Mouse (Mus musculus) forebrain, embryonic 16.5 days (tissue): Measurements from ENCODE around the gene Tmem109. TPM values are rescaled to one million over a fixed set of nuclear protein-coding genes. Genes with fewer than 3 reads are reported as not detected.

ENCODE experiments used
- ATAC-seq: fragments of 200-750 bp; cut with Nextera tagmentation; 2 replicates; pipeline ENCODE4 v1.8.0; 2017; ENCODE audit warnings: mild to moderate bottlenecking, moderate library complexity
- H3K27ac ChIP-seq: fragments of 300-500 bp; sonication (generic); 2 replicates; pipeline ENCODE4 v1.5.1; 2014; ENCODE audit warnings: low read length, control low read depth
- H3K27me3 ChIP-seq: fragments of 300-500 bp; sonication (generic); replicated peaks from 2 replicates; pipeline ENCODE4 v1.6.1; 2014; ENCODE audit warnings: low read length; ENCODE audit not compliant: control insufficient read depth, insufficient read depth
- H3K36me3 ChIP-seq: fragments of 300-500 bp; sonication (generic); 2 replicates; pipeline ENCODE4 v1.6.1; 2014; ENCODE audit not compliant: control insufficient read depth, insufficient read depth
- H3K4me1 ChIP-seq: fragments of 300-500 bp; sonication (generic); replicated peaks from 2 replicates; pipeline ENCODE4 v1.6.1; 2014; ENCODE audit warnings: low read length; ENCODE audit not compliant: control insufficient read depth, insufficient read depth
- H3K4me2 ChIP-seq: fragments of 300-500 bp; sonication (generic); 2 replicates; pipeline ENCODE4 v1.6.1; 2014; ENCODE audit warnings: mild to moderate bottlenecking, low read length, control low read depth
- H3K4me3 ChIP-seq: fragments of 300-500 bp; sonication (generic); replicated peaks from 2 replicates; pipeline ENCODE4 v1.5.1; 2014; ENCODE audit warnings: mild to moderate bottlenecking, low read length, control low read depth
- H3K9ac ChIP-seq: fragments of 300-500 bp; sonication (generic); replicated peaks from 2 replicates; pipeline ENCODE4 v1.6.1; 2014; ENCODE audit warnings: low read depth, low read length, control low read depth
- H3K9me3 ChIP-seq: fragments of 300-500 bp; sonication (generic); 2 replicates; pipeline ENCODE4 v1.6.1; 2016; ENCODE audit warnings: low read length; ENCODE audit not compliant: control insufficient read depth
- WGBS: fragments of 180-500 bp; shearing (Covaris S2); extraction: QIAGEN DNeasy Blood & Tissue Kit; methylation state at CpG from one replicate; pipeline ENCODE4 v1.1.7; 2014; 5-methylcytosine and 5-hydroxymethylcytosine counted together
- polyA plus RNA-seq: library from polyadenylated mRNA; unstranded; fragments of >200 nt; fragmentation: Nextera tagmentation; extraction: Ambion mirVana; gene quantifications from 2 replicates; pipeline ENCODE4 v1.2.1, GENCODE M21; 2015

Gene Tmem109
- polyA plus RNA-seq, 1 experiment from 2014 or later = 46.1 TPM

DNA sequence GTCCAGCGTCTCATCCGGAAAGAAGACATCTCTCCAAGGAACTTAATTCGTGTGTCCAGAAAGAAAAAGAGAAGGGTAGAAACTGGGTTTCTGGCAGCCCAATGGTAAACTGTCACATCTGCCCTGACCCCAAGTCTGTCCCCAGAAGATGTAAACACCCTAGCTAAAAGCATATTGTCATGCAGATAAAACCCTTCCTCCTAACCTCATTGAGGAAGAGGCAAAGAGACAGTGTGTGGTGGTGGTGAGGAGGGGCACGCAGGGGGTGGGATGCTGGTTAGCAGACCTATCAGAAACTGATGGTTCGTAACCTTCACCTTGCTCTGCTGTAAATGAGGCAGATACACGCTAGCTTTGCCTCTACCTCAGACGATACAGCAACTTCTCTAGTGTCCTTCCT, 60.5 kb downstream of the Tmem109 start:
- no peaks in the 10 kb centered on the region for H3K36me3 ChIP-seq
- no peak overlapping the region for H3K9ac ChIP-seq
- no peak overlapping the region for H3K4me2 ChIP-seq
- no peak for ATAC-seq
- H3K4me1 ChIP-seq = no peaks in the 10 kb centered on the region
- no peak overlapping the region for H3K27ac ChIP-seq
- no peak overlapping the region for H3K4me3 ChIP-seq
- no peaks in the 10 kb centered on the region for H3K9me3 ChIP-seq
- 71% methylated on average over 7 of the region's 7 CpGs for WGBS
- no peaks in the 10 kb centered on the region for H3K27me3 ChIP-seq

Other genes with a start within 250 kb of the Tmem109 start
- gene Vwce, start 247.8 kb downstream of the Tmem109 start, polyA plus RNA-seq = 0.30 and 0.81 TPM in 2 replicates
- not detected in 2 replicates for gene Pga5, start 203.9 kb downstream of the Tmem109 start, polyA plus RNA-seq
- 38.3 and 40.5 TPM in 2 replicates for gene Vps37c, start 193.3 kb downstream of the Tmem109 start, polyA plus RNA-seq
- gene Cd5, start 143.0 kb downstream of the Tmem109 start, polyA plus RNA-seq = 0.06 and 0.10 TPM in 2 replicates
- not detected in 2 replicates for gene Cd6, start 51.9 kb downstream of the Tmem109 start, polyA plus RNA-seq
- gene Slc15a3, start 42.3 kb downstream of the Tmem109 start, polyA plus RNA-seq = 0.25 and 0.57 TPM in 2 replicates
- gene Tmem132a, start 12.1 kb downstream of the Tmem109 start, polyA plus RNA-seq = 176 and 195 TPM in 2 replicates
- 42.8 and 43.3 TPM in 2 replicates for gene Prpf19, start 13.2 kb upstream of the Tmem109 start, polyA plus RNA-seq
- 0.16 and 0.56 TPM in 2 replicates for gene Zp1, start 38.6 kb upstream of the Tmem109 start, polyA plus RNA-seq
- gene Ptgdr2, start 55.2 kb upstream of the Tmem109 start, polyA plus RNA-seq = 0.12 and 0.13 TPM in 2 replicates
- gene Ccdc86, start 67.3 kb upstream of the Tmem109 start, polyA plus RNA-seq = 18.8 TPM in 2 replicates
- gene Ms4a10, start 92.7 kb upstream of the Tmem109 start, polyA plus RNA-seq = not detected in 2 replicates
- gene Ms4a15, start 111.2 kb upstream of the Tmem109 start, polyA plus RNA-seq = 0.51 and 0.87 TPM in 2 replicates
- not detected in 2 replicates for gene Ms4a18, start 136.0 kb upstream of the Tmem109 start, polyA plus RNA-seq
- not detected in 2 replicates for gene Ms4a8a, start 199.1 kb upstream of the Tmem109 start, polyA plus RNA-seq
- not detected in 2 replicates for gene 1700017D01Rik, start 248.9 kb upstream of the Tmem109 start, polyA plus RNA-seq